Mouse (Mus musculus) adrenal gland, postnatal 36 days (tissue): Measurements from ENCODE around the gene Cntnap5c. TPM values are rescaled to one million over a fixed set of nuclear protein-coding genes. Genes with fewer than 3 reads are reported as not detected.
A peak's percentile ranks its signal among the peaks of the same experiment; 100 is the strongest.
"Not testable (repeated sequence)": the region's sequence is repeated elsewhere in the genome, so short reads cannot be mapped to it uniquely, and the experiment has no call there.

Experiments
- DNase-seq, 2 experiments: peaks; one replicate each; pipeline ENCODE4 v3.0.0; 2021; ENCODE audit warnings: mixed read lengths in 1 of 2
- long read RNA-seq, 2 experiments: library from polyadenylated mRNA; stranded (forward); transcript quantifications; one replicate each; pipeline ENCODE4 v2.0.0; 2021; ENCODE audit warnings: borderline sequencing depth in 2 of 2
- total RNA-seq, 2 experiments: library from RNA; stranded (reverse); gene quantifications; 2 replicates each; pipeline ENCODE4 v1.2.3; 2021

Cntnap5c gene
- not detected for total RNA-seq
- long read RNA-seq, experiment 1 = 0 reads
- long read RNA-seq, experiment 2 = 0 reads

GRCm38 (mm10) chr17:57768622-57769610 lies at the start of gene Cntnap5c:
Cntnap5c (plus strand) TSS chr17:57769570.
- DNase-seq = peak; percentile 46 to 63

DNA sequence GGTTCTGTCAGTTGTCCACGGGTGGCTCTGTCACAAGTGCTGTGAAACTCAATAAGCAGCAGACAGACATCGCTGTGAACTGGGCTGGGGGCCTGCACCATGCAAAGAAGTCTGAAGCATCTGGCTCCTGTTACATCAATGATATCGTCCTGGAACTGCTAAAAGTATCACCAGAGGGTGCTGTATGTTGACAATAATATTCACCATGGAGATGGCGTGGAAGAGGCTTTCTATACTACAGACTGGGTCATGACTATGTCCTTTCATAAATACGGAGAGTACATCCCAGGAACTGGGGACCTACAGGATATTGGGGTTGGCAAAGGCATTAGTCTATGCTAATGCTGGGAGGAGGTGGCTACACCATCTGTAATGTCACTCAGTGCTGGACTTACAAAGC lies 27.3 kb upstream of the Cntnap5c start, which contains the start of gene Gm21834:
Gene Gm21834 (minus strand): TSS at position 101 of the 400 bp plus-strand sequence.
- no peak for DNase-seq

DNA sequence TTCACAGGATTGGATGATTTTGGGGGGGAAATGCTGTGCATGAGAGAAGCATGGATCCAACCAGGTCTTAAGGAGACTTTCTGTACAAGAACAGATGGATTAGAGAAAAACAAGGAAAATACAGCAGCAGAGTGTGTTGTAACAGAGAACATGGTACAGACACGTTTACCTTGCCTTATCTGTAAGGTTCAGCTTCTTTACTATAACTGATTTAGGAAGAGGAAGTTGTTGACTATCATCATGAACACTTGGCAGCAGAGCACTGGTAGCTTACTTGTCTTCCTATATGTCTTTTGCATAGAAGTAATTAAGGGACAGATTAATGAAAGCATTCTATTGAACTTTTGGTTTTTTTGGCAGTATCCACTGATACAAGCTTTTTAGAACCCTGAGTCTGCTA lies 11.3 kb upstream of the Cntnap5c start:
- DNase-seq = no peak

DNA sequence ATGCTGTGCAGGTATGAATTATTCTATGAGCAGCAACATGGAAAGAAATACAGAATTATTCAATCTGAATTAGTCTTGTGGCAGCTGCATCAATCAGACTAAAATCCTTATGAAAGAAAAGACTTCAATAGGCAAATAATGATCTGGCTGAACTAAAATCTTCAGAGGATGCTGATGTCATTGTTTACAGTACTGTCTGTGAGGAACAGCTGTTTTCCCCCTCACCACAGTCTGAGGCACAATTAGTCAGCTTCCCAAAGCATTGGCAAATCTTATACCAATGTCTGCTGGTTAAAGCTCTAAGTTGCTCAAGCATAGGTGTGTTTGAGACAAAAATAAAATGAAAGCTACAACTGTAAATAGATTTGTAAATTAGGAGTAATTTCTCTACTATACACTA lies 2.1 kb upstream of the Cntnap5c start:
- DNase-seq = no peak

DNA sequence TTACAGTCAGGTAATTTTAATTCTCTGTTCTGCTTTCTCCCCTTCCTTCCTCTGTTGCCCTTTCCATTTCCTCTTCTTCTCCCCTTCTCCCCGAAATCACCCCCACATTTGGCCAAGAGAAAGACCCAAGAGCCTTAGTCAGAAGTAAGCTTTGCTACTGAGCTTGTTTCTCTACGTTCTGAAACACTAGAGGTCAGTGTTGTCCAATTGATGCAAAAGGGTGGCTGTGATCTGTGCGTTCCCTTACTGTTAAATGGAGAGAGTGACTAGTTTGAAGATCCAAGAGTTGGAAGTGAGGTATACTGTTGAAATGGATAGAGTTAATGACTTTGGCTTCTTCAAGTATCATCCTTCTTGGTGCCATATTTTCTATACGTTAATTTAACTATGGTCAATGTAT lies 1.5 kb downstream of the Cntnap5c start:
- peak in 1 of 2 experiments; percentile 2 for DNase-seq

- DNase-seq = no peak
Observed at GRCm38 (mm10) chr17:57788161-57788799, 18.9 kb downstream of the Cntnap5c start.

DNA sequence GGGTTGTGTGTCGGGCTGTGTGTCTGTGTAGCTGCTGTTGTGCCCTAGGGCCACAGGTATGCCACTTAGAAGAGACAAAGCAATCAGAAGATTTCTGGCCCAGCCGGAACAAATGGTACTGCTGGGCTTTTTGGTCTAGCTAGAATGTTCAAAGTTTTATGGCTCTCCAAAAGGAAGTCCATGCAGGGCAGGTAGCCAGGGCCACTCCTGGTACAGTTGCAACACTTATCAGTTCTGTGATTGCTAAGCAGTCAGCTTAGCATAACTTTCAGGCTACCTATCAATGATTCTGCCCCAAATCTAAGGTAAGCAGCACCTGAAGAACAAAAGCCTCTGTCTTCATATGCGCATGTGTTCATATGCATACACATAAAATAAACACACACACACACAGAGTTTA lies 26.0 kb downstream of the Cntnap5c start:
- DNase-seq = no peak

- no peak for DNase-seq
Observed at GRCm38 (mm10) chr17:57796668-57797311, 27.4 kb downstream of the Cntnap5c start.

DNA sequence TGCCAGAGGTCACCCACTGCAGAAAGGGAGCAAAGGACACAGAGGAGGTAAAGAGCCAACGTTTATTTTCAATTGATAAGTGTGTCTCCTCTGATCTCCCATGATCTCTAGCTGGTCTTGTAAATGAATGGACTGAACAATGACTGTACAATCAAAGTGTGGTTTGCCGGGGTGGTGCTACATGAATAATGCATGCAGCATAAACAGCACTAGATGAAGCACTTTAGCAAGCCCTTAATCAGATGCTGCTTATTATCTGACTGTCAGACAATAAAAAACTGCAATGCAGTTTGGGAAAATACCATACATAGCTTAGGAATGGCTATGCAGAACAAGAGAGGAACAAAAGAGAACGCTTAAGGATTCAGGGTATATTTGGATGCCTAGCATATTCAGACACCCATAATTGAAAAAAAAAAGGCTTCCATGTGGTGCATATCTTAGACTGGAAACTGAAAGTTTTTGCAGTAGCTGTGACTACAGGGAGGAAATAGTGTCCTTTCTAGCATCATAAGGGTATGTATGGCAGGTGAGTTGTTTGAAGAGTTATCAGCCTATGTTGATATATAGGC lies 30.1 kb downstream of the Cntnap5c start:
- no peak for DNase-seq

DNA sequence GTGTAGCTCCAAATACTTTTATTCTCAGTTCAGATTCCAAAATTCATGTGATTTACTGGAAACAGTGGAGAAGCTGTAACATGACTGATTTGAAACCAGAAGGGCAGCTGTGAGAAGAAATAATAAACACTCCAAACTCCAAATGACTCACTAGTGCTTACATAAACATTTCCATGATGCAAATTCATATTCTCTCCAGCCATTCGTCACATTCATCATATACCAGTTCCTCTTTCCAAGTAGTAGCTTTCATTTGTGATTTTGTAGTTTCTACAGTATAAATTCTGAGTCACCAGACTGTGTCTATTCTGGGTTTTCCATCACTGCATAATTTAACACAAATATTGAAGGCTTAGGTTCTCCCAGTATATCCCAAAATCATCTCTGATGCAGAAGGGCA lies 31.8 kb downstream of the Cntnap5c start:
- DNase-seq = no peak

DNA sequence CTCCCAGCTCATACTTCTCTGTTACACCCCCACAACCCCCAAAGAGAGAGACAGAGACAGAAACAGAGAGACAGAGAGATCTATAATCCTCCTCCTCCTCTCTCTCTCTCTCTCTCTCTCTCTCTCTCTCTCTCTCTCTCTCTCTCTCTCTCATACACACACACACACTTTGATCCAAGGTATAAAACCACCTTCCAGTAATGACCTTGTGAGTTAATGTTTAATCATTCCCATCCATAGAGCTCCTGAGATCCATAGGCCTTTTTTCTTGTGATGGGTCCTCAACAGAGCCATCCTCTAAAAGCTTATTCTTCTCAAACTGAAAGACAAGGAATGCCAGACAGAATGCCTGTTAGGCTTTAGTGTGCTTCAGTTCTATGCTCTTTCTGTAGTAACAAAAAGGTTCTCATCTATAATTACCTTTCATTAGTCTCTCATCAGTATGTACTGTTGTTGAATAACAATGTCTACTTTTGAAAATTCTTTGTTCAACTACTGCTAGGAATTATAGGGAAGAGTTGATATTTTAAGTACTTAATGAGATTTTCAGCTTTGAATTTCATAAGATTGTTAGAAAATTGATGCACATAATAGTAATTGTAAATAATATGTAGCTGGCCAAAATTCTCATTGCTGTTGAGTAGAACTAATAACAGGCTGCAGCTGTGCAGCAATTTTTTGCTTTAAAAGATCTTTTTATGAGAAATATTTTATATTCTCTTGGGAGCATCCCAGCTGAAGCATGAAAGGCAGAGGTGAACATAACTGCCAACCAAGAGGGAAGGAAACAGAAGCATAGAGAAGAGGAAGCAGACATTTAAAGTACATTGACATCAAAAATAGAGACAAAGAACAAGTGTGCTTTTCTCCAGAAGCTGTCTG lies 68.0 kb downstream of the Cntnap5c start:
- DNase-seq = no peak

GRCm38 (mm10) chr17:57855811-57856210 lies 86.4 kb downstream of the Cntnap5c start:
- DNase-seq = not testable (repeated sequence)

DNA sequence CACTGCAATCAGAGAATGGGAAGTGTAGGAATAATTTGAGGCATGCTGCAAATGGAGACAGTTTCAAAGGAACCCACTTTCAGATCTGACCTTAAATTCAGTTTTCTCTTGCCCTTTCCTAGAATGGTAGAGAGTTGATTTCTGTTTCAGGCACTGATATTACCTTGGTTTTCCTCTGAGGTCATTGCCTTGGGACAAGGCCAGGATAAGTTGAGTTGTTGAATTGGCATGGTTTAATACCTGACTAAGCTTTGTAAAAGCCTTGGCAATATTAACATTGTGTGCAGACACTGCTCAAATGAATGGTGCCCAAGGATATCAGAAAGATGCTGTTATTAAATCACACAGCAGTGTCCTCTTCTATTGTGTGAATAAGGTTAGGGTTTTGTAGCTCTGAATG lies 96.6 kb downstream of the Cntnap5c start:
- peak in 1 of 2 experiments; percentile 35 for DNase-seq

DNA sequence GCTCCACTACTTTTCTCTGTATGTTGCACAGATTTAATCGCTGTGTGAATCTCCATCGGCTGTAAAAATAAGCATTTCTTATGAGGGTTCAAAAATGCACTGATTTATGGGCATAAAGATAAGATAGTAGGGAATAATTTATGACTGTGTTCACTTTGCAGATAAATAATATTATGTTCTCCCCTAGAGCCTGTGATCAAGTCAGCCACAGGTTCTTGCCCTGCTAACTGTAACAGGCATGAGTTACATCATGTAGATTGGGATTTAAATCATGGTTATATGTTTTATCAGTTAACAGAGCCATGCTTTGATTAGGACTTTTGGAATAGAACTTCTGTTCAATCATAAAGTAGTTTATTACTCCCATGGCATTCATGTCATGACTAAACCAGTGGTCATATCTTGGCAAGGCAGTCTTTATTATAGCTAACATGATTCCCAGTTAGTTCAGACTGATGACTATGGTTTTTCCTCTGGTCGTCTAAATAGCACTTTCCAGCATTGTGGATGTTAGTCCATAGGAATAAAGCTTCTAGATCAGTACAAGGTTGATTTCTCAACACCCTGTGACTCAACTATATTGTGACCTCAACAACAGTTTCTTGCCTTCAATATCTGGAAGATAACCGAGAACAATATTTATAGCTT lies 118.5 kb downstream of the Cntnap5c start:
- no peak for DNase-seq

DNA sequence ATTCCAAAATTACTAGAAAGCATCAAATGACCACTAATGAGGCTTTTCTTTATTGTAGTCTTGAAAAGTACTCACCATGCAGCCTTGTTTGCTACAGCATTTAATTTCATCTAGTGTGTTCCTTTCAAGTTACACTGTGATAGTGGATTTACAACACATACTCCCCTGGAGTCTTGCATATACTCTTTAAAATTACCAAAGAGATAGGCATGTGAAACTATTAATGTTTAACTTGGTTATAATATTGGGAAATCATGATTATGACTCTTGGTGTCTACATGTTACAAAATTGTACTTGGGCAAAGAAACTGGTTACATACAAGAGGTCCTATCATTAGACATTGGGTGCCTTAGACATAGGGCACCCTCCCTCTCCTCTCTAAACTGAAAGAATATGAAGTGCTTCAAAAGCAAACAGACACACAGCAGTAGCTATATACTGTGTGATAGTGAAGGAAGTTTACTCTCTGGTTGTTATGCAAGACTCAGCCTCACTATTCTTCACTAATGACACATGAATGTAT lies 142.5 kb downstream of the Cntnap5c start:
- DNase-seq = no peak

GRCm38 (mm10) chr17:57984230-57984629 lies 214.9 kb downstream of the Cntnap5c start:
- no peak for DNase-seq

- peak; percentile 27 to 31 for DNase-seq
Observed at GRCm38 (mm10) chr17:57988420-57988819, 219.1 kb downstream of the Cntnap5c start.

DNA sequence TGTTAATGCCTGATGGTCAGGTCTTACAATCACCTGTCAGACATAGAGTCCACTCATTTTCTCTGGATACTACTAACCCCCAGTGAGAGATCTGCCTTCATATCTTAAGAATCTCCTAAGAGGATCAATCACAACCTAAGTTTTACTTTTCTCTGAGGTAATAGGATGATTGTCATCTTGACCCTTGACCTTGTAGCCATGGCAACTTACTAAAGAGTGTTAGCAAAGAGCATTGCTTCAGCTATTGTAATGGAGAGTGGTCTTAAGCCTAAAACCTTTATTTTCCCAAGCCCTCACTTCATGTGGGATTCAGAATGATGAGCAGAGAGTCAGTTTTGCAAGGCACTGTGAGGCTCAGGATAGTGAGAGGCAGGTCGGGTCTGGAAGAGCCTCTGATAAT lies 227.1 kb downstream of the Cntnap5c start:
- DNase-seq = no peak

- DNase-seq = no peak
Observed at GRCm38 (mm10) chr17:57999080-57999479, 229.7 kb downstream of the Cntnap5c start.

DNA sequence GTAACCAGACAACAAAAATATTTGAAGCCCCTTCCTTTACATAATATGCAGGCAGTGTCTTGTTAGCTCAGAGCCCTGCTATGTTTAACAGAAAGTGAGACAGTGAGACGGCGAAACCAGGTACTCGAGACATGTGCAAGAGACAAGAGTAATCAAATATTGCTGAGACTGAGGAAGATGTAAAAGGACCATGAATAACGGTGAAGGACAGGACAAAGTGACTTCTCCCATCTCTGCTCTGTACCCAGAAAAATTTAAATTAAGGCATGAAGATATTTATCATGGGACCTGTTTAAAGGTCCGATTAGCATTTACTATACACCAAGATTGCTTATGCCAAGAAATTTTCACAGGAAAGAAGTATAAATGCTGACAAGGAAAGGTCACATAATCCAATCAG lies 233.5 kb downstream of the Cntnap5c start:
- no peak for DNase-seq
